Mouse (Mus musculus) CD4-positive helper T cell, adult 2 months (primary cell): ENCODE results near the gene Slc39a11.

Source experiments
- DNase-seq: peaks from one replicate; pipeline ENCODE4 v3.0.0-alpha.2; 2012; ENCODE audit warnings: low read depth, missing footprints, low spot score

Slc39a11 gene

GRCm38 (mm10) chr11:113469919-113470785 lies 179.7 kb downstream of the Slc39a11 start:
- DNase-seq, result no peak

DNA sequence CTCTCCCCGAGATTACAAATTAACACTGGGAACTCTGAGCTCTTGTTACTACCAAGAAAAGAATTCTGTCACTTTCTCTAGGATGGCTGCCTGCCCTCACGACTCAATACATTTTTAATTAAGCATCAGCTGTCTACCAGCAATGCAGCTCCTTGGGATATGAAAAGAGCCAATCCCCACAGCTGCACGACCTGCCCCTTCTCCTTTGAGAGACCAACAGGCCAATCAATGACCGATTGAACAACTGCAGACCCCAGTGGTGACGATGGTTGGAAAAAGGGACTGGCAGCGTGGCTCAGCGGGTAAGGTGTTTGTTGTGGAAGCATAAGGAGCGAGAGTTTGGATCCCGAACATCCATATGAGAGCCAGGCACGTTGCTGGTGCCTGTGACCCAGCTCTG lies 181.9 kb downstream of the Slc39a11 start:
- DNase-seq, result no peak

DNA sequence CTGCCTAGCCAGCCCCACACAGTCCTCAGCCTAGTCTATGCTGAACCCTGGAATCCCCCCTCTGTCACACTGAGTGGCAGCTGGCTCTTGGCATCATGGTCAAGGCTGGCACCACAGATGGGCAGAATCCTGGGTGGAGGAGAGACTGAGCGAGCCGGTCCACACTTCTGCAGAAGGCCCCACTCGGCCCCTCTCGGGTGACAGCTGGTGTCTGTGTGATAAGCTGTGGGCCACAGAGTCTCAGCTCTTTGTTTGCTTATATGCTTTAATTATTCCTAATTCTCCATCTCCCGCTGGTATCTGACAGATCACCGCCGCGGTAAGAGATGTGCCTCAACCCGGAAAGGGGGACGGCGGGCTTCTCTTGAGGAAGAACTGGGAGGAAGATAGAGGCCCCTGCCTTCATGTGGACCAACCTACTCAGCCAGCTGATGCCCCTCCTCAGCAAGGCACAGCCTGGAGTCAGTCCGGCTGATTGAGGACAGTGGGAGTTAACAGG lies 182.5 kb downstream of the Slc39a11 start:
- DNase-seq, result no peak

DNA sequence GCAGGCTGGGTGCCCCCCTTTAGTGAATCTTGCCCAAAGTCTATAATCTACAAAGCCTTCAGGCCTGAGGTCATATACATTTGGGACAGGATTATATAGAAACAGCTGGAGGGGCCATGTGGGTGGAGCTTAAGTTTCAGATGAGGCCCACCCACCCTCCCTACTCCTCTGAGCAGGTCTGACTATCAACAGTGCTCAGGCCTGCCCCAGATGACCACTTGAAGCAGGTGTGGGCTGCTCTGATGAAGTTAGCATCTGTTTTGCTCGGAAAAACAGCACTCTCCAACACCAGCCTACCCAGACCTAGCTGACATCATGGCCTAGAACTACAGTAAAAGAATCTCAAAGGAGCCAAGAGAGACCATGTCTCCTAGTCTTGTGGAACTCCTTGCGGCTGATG lies 189.8 kb downstream of the Slc39a11 start:
- DNase-seq, result no peak

DNA sequence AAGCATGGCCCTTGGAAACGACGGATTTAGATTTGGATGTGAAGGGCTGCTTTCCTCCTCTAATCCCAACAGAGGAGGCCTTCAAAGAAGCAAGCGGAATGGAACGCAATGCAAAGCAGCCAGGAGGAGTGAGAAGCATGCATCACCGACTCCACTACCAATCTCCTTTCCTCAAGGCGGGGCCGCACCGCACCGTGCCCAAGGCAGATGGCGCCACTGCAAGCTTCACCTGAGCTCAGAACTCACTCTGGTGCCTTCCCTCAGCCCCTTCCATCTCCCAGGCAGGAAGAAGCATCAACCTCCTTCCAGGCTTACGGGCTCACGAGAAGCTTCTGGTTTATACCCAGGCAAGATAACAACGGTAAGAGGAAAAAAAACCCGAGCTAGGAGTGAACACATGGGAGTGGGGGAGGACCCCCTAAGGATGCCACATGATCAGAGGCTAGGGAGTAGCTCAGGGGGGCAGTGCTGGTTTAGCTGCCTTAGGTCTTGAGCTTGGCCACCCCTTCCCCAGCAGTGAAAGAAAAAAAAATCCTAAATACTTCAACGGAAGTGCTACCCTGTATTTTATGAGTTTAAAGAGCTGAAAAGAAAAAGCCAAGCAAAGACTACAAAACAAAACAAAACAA lies 191.2 kb downstream of the Slc39a11 start:
- no peak for DNase-seq

GRCm38 (mm10) chr11:113452861-113453568 lies 196.9 kb downstream of the Slc39a11 start:
- no peak for DNase-seq

GRCm38 (mm10) chr11:113451301-113451700 lies 198.6 kb downstream of the Slc39a11 start:
- DNase-seq, result no peak

GRCm38 (mm10) chr11:113450665-113451064 lies 199.2 kb downstream of the Slc39a11 start:
- DNase-seq, result no peak

DNA sequence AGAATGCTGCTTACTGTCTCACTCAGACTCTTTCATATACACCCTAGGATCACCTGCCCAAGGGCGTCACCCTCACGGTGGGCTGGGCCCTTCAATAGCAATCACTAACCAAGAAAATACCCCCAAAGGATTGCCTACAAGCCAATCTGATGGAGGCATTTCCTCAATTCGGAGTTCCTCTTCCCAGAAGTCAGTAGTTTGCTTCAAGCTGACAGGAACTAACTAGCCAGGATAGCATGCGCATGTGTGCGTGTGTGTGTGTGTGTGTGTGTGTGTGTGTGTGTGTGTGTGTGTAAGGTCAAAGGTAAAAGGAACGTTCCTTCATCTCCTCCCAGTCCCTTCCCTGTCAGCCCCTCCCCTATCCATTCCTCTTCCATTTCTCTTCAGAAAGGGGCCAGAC lies 199.9 kb downstream of the Slc39a11 start:
- no peak for DNase-seq

DNA sequence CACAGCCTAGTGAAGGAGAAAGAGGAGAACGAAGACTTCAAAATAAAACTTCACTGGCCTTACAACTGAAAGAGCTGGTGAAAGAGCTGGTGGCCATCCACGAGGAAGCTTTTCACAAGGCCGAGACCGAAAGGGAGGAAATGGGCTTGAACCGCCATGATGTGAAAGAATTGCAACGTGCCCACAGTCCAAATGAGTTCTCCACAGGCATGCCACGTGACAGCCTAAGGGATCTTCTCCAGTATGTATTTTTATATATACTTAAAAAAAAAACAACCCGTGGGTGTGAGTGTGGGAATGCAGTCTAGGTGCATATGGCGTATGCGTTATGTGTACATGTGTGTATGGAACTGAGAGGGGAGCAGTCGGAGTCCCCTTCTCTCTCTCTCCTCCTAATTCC lies 207.8 kb downstream of the Slc39a11 start:
- DNase-seq, result no peak

DNA sequence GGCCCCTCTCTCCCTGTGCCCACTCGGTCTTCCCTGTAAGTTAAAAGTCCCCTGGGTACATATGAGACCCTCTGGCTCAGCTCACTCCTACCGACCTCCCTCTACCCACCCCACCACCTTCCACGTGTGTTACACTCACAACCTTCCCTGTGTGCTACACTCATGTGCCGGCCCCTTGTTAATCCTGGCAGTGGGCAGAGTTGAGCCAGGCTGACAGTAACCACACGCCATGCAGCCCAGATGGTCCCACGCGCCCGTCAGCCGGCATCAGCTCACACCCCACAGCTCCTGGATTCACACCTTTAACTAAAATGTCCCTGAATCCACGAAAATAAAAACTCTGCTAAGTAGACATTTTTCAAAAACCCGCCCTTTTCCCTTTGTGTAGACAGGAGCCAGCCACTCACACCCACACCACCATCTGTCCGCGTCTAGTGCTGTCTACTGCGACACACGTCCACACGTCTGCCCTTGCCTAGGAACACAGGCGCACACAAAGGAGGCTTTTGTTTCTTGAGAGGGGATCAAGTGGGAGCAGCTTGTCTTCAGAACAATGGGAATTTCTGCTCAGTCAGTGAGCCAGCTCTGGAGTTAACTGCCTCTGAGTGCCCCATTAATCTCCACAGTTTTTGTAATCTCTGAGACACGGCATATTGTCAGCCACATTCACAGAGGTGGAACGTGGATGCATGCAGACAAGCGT lies 210.4 kb downstream of the Slc39a11 start:
- no peak for DNase-seq

GRCm38 (mm10) chr11:113438915-113439314 lies 211.0 kb downstream of the Slc39a11 start:
- DNase-seq, result no peak

DNA sequence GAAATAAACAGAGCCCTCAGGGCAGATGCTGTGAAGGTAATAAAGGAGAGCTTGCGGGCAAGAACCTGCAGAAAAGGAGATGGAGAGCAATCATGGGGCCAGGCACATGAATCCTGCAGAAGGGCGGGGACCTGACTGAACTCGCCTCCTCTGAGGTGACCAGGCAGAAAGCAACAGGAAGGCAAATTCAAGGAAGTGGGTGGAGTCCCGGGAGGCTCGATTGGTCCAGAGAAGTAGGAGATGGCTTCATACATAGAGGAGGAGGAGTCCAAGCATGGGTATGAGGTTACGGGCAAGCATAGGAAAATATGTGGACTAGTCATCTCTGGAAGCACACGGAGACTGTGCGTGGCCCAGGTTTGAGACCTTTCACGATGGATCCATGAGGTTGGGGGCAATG lies 212.5 kb downstream of the Slc39a11 start:
- DNase-seq, result no peak

DNA sequence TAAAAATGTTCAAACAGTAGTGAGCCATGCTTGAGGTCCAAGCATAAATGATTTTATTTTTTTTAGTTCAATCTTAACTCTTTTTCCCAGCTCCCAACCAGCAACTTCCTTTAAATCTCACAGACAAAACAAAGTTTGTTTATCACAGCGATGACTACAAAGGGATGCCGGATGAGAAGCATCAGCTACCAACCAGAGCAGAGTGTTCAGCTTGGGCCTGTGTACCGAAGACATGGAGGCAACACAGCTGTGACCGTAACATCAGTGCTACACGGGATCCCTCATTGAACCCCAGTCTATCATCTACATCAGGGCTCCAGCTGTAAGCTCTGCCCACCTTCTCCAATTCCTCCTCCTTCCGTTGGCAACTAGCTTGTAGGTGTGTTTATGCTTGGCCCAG lies 213.6 kb downstream of the Slc39a11 start:
- DNase-seq, result no peak

DNA sequence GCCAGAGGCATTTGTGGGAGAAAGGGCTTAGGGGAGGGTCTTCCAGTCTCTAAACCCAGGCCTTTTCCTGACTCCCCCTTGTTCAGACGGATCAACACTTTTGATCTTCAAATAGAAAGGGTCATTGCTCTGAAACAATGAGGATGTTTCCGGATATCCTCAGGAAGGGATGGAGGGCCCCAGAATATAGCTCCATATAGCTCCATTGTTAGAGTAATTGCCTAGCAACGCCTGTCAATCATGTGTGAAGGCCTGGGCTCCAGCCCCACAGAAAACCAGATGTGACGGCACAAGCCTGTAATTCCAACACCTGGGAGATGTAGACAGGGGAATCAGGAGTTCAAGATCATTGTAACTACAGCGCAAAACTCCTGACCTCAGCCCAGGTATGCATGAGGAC lies 214.2 kb downstream of the Slc39a11 start:
- no peak for DNase-seq

DNA sequence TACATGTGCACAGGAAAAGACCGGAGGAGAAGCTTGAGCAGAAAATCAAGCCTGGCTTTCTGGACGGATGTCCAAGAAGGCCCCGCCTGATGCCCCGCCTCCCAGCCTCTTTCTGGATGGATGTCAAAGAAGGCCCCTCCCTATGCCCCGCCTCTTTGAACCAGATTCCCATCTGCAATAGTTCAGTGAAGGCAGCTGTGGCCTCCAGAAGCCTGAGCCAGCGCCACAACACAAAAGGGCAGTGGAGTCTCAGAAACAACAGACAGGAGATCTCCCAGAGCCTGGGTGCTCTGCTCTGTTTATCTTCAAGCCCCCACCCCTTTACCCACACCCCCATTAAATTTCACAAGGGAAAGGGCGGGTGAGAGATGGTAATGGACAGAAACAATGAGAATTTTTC lies 218.7 kb downstream of the Slc39a11 start:
- no peak for DNase-seq

DNA sequence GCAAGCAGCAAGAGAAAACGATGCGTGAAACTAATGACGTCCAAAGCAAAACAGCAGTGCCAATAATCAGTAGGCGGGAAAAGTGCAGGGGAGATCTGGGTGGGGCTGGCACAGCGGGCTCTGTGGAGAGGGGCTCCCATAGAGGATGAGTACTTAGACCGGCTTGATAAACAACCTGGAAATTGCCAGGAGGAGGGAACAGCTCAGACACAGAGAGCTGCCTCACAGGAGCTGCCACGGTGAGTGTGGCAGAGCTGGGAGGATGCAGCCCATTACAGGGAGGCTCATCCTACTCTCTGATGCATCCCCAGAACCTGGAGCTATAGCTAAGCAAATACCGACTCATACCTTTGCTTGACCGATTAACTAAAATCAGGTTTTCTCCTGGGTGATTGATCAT lies 224.0 kb downstream of the Slc39a11 start:
- DNase-seq, result no peak

DNA sequence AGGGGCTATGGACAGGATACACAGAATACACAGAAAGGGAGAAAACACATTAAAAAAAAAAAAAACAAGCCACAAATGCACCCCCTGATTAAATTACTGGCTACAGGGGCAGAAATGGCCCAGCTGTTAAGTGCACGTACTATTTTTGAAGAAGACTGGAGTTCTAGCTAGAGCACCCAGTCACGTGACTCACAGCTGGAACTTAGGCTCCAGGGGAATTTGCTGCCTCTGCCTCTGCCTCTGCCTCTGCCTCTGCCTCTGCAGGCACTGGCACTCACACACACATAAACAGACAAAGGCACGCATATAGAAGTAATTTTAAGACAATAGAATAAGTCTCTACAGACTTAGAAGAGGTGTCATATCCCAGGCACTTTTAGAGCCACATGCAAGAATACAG lies 224.4 kb downstream of the Slc39a11 start:
- no peak for DNase-seq

DNA sequence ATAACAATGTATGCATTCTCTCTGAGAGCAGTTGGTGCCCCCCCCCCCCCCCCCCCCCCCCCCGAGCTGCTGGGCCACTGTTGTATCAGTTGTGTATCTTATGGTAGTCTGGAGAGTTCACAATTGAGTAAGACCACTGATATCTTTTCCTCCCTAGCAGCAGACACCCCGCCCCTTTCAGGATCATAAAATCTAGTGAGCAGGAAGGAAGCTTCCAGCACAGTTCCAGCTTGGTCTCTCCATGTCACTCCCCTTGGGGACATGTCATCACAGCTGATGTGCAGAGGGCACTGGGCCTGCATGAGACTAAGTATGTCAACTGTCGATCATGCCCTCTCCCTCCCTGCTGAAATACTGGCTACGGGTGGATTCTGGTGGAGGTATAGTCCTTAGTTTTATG lies 225.1 kb downstream of the Slc39a11 start:
- DNase-seq, result no peak

GRCm38 (mm10) chr11:113422598-113422997 lies 227.3 kb downstream of the Slc39a11 start:
- DNase-seq, result no peak

DNA sequence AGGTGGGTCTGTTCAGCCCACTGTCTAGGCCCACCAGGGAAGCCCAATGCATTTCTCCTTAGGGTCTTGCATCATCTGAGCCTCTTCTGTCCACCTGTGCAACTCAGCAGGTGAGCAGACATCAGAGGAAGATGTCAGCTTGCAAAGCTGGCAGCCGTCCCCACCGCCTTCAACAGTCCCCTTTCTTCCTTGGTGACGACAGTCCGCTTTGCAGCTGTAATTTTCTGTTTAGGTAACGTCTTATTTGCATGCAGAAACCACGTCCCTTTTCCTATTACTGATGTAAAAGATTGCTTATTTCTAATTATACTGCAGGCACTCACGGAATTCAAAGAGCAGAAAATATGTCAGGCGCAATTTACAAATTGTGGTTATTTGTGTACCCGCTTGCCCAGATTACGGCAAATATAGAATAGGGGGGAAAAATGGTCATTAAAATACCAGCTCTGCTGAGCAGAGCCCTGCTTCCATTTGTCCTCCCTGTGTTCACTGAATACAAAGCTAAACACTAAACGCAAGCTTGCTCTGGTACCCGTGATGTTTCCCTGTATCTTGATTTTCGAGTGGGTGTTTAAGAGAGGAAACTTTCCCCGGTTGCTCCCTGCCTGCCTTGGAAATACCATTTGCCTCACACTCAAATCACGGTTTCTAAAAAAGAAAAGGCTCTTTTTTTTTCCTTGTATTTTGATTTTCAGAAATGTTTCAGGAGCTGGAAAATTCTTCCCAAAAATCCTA lies 230.8 kb downstream of the Slc39a11 start:
- DNase-seq, result no peak
